Mouse (Mus musculus) colon, adult 2 months (tissue): ENCODE results near the gene Eps8l3. TPM values are rescaled to one million over a fixed set of nuclear protein-coding genes. Genes with fewer than 3 reads are reported as not detected.

Experiments used
- polyA plus RNA-seq: library from polyadenylated mRNA; depleted of rRNA; stranded (reverse); fragments of >200 nt; gene quantifications from 2 replicates; pipeline ENCODE4 v1.2.3, GENCODE M21; 2012; rRNA removed

Gene Eps8l3
- polyA plus RNA-seq = 190 and 210 TPM in 2 replicates

GRCm38 (mm10) chr3:107877005-107877404 is at the start of gene Eps8l3:
Gene Eps8l3, plus strand, starts transcription at chr3:107877229.

GRCm38 (mm10) chr3:107895720-107896569 is 18.9 kb downstream of the Eps8l3 start, which contains the start of gene Gstm5:
Gene Gstm5, plus strand, starts transcription at chr3:107895821.

DNA sequence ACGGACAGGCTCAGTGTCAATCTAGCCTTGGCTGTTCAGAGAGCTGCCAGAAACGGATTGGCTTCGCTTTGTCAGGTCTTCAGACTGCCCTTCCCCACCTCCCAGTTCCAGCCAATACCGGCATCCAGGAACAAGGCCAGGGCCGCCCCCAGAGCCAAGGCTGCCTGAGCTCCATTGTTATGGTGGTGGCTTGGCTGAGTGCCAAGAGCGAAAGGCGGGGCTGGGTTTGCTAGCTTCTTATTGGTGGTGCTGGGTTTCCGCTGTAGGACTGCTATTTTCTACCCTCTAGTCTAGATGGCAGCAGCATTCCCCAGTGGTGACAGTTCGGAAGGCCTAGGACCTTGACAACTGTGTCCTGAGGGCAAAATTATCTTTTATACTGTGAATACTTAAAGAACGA is 54.6 kb downstream of the Eps8l3 start, which contains the start of gene Gstm7:
Gene Gstm7 (minus strand): TSS at position 148 of the 400 bp plus-strand sequence.

Other genes with a start within 250 kb of the Eps8l3 start
- gene Gm10961, start 245.9 kb upstream of the Eps8l3 start, polyA plus RNA-seq = not detected in 2 replicates
- 43.3 and 46.4 TPM in 2 replicates for gene Strip1, start 245.5 kb upstream of the Eps8l3 start, polyA plus RNA-seq
- 34.4 and 36.7 TPM in 2 replicates for gene Ahcyl1, start 180.7 kb upstream of the Eps8l3 start, polyA plus RNA-seq
- gene Csf1, start 116.8 kb upstream of the Eps8l3 start, polyA plus RNA-seq = 16.9 and 17.5 TPM in 2 replicates
- 22.4 and 26.3 TPM in 2 replicates for gene Gstm5, start 18.6 kb downstream of the Eps8l3 start, polyA plus RNA-seq
- gene Gstm7, start 54.6 kb downstream of the Eps8l3 start, polyA plus RNA-seq = 10.9 and 11.1 TPM in 2 replicates
- gene Gstm6, start 66.5 kb downstream of the Eps8l3 start, polyA plus RNA-seq = 7.4 and 10.8 TPM in 2 replicates
- 36.5 and 50.1 TPM in 2 replicates for gene Gstm3, start 92.1 kb downstream of the Eps8l3 start, polyA plus RNA-seq
- 102 and 107 TPM in 2 replicates for gene Gstm2, start 109.2 kb downstream of the Eps8l3 start, polyA plus RNA-seq
- 766 and 864 TPM in 2 replicates for gene Gstm1, start 140.7 kb downstream of the Eps8l3 start, polyA plus RNA-seq
- 12.6 and 14.9 TPM in 2 replicates for gene Gstm4, start 167.7 kb downstream of the Eps8l3 start, polyA plus RNA-seq
- gene Ampd2, start 209.4 kb downstream of the Eps8l3 start, polyA plus RNA-seq = 141 and 154 TPM in 2 replicates
- gene Gnat2, start 215.6 kb downstream of the Eps8l3 start, polyA plus RNA-seq = 2.2 and 2.3 TPM in 2 replicates